Mouse (Mus musculus) E14TG2a.4 (cell line): ENCODE data around the gene Lrrc3c.

Experiments used
- H3K27me3 ChIP-seq: 2 replicates; pipeline ENCODE4 v1.6.1; 2014; ENCODE audit warnings: low read length, control low read depth; ENCODE audit not compliant: insufficient read depth
- H3K36me3 ChIP-seq: 2 replicates; pipeline ENCODE4 v1.6.1; 2014; ENCODE audit warnings: low read length, control low read depth; ENCODE audit not compliant: insufficient read depth
- H3K4me1 ChIP-seq: replicated peaks from 2 replicates; pipeline ENCODE4 v1.6.1; 2014; ENCODE audit warnings: low read depth, low read length, control low read depth
- H3K4me3 ChIP-seq: replicated peaks from 2 replicates; pipeline ENCODE4 v1.5.1; 2014; ENCODE audit warnings: mild to moderate bottlenecking, low read length
- H3K9me3 ChIP-seq: 2 replicates; pipeline ENCODE4 v1.6.1; 2014; ENCODE audit warnings: low read length, control low read depth
- CTCF ChIP-seq: conservative IDR thresholded peaks from 2 replicates; pipeline ENCODE4 v1.5.1; 2014; ENCODE audit warnings: low read length
- NANOG ChIP-seq: IDR thresholded peaks from 2 replicates; pipeline ENCODE4 v1.6.1; 2014; ENCODE audit warnings: borderline replicate concordance, low read length, mixed read lengths
- POU5F1 ChIP-seq: IDR thresholded peaks from 2 replicates; pipeline ENCODE4 v1.6.1; 2014; ENCODE audit warnings: low read length, borderline replicate concordance

Lrrc3c gene

DNA sequence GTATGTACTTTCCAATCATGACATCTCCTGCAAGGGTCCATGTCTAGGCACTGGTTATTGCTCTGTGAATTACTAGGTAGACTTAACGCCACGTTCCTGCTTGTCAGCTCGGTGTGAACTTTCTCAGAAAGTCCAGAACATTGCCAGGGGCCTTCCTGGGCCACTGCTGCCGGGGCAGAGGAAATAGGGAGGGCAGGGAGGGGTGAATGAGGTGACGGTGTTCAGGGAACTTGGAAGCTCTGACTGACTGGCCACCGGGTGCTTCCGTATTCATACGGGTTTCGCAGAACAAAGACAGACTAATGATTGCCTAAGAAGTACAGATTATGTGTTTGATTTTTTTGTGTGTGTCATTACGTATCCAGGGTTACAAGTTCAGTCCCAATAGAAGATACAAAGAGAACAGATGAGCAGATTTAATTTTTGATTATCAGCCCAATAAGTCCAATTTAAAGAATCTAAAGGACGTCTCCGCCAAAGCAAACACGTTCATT lies 34.1 kb upstream of the Lrrc3c start:
- TF ChIP-seq NANOG (no peak), CTCF (no peak), POU5F1 (no peak)
- Histone ChIP-seq H3K9me3 (no peaks in the 10 kb centered on the region), H3K4me3 (no peak overlapping the region), H3K4me1 (peaks cover 1% of the 10 kb centered on the region), H3K36me3 (no peaks in the 10 kb centered on the region), H3K27me3 (peaks cover 15% of the 10 kb centered on the region)

DNA sequence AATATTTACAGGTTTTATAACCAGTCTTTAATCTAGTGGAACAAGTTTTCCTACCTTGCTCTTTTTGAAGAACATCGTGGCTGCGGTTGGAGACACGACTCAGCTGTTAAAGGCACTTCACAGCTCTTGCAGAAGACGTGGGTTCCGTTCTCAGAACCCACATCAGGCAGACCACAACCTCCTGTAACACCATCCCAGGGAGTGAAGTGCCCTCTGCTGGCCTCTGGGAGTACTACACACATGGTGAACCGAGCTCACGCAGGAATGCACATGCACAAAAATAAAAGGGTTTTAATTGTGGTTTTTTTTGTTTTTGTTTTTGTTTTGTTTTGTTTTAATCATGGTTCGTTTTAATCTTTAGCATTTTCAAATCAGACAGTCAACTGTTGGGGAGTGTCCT lies 29.8 kb upstream of the Lrrc3c start:
- peaks cover 8% of the 10 kb centered on the region for H3K4me1 ChIP-seq
- TF ChIP-seq CTCF (peak; percentile 97), POU5F1 (no peak), NANOG (no peak)

DNA sequence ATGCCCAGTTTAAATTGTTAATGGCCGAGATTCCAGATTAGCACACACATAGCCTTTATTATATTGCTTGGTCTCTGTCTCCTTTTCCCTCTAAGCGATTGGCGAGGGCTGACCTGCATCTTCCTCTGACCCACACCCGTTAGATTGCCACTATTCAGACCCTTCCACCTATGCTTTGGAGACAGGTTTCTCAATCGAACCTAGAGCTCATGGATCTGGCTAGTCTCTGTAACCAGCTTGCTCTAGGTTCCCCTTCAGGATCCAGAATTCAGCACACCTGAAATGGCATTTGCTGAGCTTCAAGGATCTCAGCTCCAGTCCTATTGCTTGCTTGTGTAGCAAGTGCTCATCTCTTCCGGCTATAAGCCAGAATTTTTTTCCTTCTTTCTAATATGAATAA lies 28.6 kb upstream of the Lrrc3c start:
- Histone ChIP-seq H3K27me3 (peaks cover 6% of the 10 kb centered on the region), H3K9me3 (no peaks in the 10 kb centered on the region), H3K4me1 (peaks cover 8% of the 10 kb centered on the region), H3K4me3 (peak overlapping the region; percentile 43), H3K36me3 (no peaks in the 10 kb centered on the region)
- TF ChIP-seq CTCF (no peak), POU5F1 (no peak), NANOG (no peak)

More for the DNA sequence above, 29.8 kb upstream of the Lrrc3c start:
- peaks cover 2% of the 10 kb centered on the region for H3K27me3 ChIP-seq
- H3K36me3 ChIP-seq = no peaks in the 10 kb centered on the region
- no peak overlapping the region for H3K4me3 ChIP-seq
- no peaks in the 10 kb centered on the region for H3K9me3 ChIP-seq

DNA sequence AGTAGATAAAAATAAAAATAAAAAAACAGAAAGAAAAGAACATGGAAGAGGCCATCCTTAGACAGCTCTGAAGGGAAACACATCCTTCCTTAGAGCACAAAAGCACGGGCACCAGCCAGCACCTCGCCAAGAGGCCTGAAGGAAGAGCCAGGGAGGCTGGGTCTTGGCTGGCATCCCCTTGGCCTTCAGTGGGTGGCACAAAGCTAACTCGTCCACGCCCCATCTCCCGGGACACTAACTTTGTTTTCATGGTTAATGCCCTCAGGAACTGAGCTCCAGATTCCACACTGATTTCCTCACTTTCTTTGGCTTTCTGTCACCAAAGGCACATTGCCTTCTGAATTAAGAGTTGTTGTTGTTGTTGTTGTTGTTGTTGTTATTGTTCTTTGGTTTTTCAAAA lies 20.3 kb upstream of the Lrrc3c start:
- H3K9me3 ChIP-seq = no peaks in the 10 kb centered on the region
- peaks cover 9% of the 10 kb centered on the region for H3K36me3 ChIP-seq
- H3K27me3 ChIP-seq = 0 out of 2 replicates have a peak, but pooled peaks cover 6% of the 10 kb centered on the region
- no peak overlapping the region for H3K4me3 ChIP-seq
- peaks cover 39% of the 10 kb centered on the region for H3K4me1 ChIP-seq
- TF ChIP-seq CTCF = no peak
- TF ChIP-seq POU5F1 = no peak
- no peak for TF ChIP-seq NANOG

DNA sequence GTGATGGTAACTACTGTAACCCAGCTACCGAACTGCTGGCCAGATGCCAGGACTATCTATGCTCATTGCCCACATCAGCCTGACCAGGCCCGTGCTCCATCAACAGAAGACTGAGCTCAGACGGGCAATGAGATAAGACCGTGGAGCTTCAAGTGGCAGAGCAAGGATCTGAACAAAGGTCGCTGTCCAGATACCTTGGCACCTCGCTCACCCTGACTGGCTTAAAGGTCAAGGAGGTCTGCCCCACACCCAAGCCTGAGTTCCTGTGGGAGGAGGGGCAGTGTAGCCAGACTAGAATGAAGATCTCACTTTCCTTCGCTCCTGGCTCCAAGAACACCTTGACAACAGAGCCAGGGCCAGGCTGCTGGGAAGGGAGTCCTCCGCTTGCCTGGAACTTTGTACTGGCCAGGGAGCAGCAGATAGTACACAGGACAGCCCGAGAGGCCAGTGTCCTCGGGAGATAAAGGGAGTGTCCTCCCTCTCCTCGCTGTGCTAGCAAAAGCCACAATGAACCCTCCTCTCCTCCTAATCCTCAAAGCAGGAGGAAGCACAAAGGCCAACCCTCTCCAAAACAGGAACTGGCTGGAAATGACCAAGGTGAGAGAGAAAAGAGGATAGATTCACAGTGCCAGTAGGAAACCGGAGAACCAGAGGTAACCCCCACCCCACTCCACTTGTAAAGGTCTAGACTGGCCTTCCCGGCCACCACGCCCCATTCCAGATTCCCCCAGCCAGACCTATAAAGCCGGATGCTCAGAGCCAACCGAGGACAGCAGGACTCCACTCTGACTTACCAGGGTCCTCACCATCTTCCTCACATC lies 17.6 kb upstream of the Lrrc3c start:
- H3K9me3 ChIP-seq = no peaks in the 10 kb centered on the region
- H3K36me3 ChIP-seq = peaks cover 32% of the 10 kb centered on the region
- TF ChIP-seq NANOG = no peak
- TF ChIP-seq POU5F1 = no peak
- no peak for TF ChIP-seq CTCF
- H3K27me3 ChIP-seq = no peaks in the 10 kb centered on the region
- H3K4me1 ChIP-seq = peaks cover 59% of the 10 kb centered on the region
- H3K4me3 ChIP-seq = peak overlapping the region; percentile 49

DNA sequence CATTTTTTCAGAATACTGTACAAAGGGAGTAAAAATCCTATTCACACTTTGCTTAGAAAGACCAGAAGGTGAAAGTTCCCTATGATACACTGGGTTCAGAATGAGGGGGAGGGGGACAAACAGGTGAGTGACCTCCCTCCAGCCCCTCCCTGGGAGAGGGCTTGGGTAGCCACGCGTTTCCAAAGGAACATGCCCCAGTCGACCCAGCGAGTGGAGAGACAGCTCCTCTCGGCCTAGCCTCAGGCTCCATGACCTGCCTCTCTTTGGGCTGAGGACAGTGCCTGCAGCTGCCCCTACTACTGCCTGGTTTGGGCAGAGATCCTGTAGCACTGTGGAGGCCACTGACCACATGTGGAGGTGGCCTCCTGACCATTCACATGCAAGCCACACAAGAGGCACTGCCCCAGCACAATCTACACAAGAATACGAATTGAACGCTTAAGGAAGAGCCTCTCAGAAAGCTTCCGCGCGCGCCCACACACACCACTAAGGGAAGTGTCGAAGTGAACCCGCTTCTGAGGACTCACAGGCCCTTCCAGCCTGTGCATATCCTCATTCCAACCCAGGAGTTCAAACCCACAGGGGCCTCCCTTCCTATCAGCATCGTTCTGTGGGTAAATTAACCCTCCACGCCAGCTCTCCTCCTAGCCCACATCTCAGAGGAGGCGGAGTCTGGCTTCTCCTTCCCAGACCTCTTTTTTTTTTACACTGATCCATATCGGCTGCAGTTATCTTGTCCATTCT lies 16.6 kb upstream of the Lrrc3c start:
- peak overlapping the region; percentile 49 for H3K4me3 ChIP-seq
- peaks cover 32% of the 10 kb centered on the region for H3K36me3 ChIP-seq
- H3K4me1 ChIP-seq = peaks cover 69% of the 10 kb centered on the region
- no peaks in the 10 kb centered on the region for H3K27me3 ChIP-seq
- H3K9me3 ChIP-seq = no peaks in the 10 kb centered on the region
- TF ChIP-seq CTCF = no peak
- TF ChIP-seq POU5F1 = no peak
- peak; percentile 11; the same call in 1 of the 2 replicates for TF ChIP-seq NANOG

DNA sequence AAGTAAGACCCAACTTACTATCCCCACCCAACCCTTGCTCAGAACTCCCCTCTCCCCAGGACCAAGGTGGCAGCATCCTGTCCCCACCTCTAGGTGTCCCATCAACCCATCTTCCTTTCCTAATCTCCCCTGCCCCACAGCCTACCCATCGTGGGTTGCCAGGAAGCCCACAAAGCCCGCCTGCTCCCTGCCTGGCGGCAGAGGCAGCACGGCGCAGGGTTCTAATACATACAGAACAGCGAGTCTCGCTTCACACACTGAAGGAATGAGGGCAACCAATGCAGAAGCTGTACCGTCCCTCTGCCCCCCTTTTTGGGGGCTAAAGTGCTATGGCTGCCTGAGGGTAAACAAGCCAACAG lies 16.1 kb upstream of the Lrrc3c start:
- Histone ChIP-seq H3K4me3 (peak overlapping the region; percentile 49), H3K9me3 (no peaks in the 10 kb centered on the region), H3K27me3 (no peaks in the 10 kb centered on the region), H3K4me1 (peaks cover 70% of the 10 kb centered on the region), H3K36me3 (peaks cover 32% of the 10 kb centered on the region)
- TF ChIP-seq POU5F1 = no peak
- no peak for TF ChIP-seq NANOG
- no peak for TF ChIP-seq CTCF

DNA sequence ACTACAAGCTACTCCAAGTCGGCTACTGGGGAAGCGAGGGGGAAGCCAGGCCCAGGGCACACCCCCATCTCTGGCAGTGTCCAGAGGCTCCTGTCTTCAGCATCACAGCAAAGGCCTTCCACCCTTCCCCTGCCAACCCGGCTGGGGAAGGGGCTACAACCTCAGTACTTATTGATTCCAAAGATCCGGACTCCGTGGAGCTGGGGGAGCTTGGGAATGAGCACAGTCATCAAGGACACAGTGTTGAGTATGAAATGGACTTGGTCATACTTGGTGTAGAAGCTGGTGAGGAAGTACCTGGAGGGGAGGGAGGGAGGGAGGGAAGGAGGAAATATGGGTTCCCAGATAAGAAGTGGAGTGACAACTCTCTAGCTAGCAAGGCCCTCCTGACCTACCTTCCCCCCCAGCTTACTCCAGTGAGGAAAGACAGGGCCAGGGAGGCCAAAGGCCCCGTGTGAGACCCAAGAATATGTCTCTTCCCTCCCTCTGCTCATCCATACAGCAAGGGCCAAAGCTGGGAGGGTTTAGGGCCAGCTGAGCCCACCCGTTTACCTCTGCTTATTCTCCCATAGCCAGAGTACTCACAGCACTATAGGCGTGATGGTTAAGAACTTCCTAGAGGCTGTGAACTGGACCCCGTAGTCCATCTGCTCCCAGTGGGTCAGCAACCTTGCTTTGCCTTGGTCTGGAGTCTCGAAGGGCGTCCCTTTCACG lies 15.4 kb upstream of the Lrrc3c start:
- Histone ChIP-seq H3K4me3 (peak overlapping the region; percentile 49; the same call in 1 of the 2 replicates), H3K27me3 (no peaks in the 10 kb centered on the region), H3K4me1 (peaks cover 75% of the 10 kb centered on the region), H3K36me3 (peaks cover 32% of the 10 kb centered on the region), H3K9me3 (no peaks in the 10 kb centered on the region)
- no peak for TF ChIP-seq NANOG
